Mouse (Mus musculus) neural tube, embryonic 13.5 days (tissue): ENCODE results near the gene Chek2. TPM values are rescaled to one million over a fixed set of nuclear protein-coding genes. Genes with fewer than 3 reads are reported as not detected.
"Not testable (repeated sequence)": the region's sequence is repeated elsewhere in the genome, so short reads cannot be mapped to it uniquely, and the experiment has no call there.

ENCODE experiments used
- ATAC-seq: fragments of 200-750 bp; cut with Nextera tagmentation; 2 replicates; pipeline ENCODE4 v1.8.0; 2017; ENCODE audit warnings: low read depth, mild to moderate bottlenecking, moderate TSS enrichment, moderate library complexity
- H3K27ac ChIP-seq: fragments of 300-500 bp; sonication (generic); replicated peaks from 2 replicates; pipeline ENCODE4 v1.5.1; 2015; ENCODE audit warnings: moderate library complexity, mild to moderate bottlenecking, inconsistent platforms
- H3K27me3 ChIP-seq: fragments of 300-500 bp; sonication (generic); 2 replicates; pipeline ENCODE4 v1.6.1; 2015; ENCODE audit warnings: mild to moderate bottlenecking, inconsistent platforms
- H3K36me3 ChIP-seq: fragments of 300-500 bp; sonication (generic); 2 replicates; pipeline ENCODE4 v1.6.1; 2015; ENCODE audit warnings: mild to moderate bottlenecking, inconsistent platforms
- H3K4me1 ChIP-seq: fragments of 300-500 bp; sonication (generic); replicated peaks from 2 replicates; pipeline ENCODE4 v1.6.1; 2015; ENCODE audit warnings: inconsistent platforms
- H3K4me2 ChIP-seq: fragments of 300-500 bp; sonication (generic); 2 replicates; pipeline ENCODE4 v1.6.1; 2015; ENCODE audit warnings: inconsistent platforms, mild to moderate bottlenecking, moderate library complexity
- H3K4me3 ChIP-seq: fragments of 300-500 bp; sonication (generic); 2 replicates; pipeline ENCODE4 v1.5.1; 2015; ENCODE audit warnings: mild to moderate bottlenecking, inconsistent platforms
- H3K9ac ChIP-seq: fragments of 300-500 bp; sonication (generic); 2 replicates; pipeline ENCODE4 v1.6.1; 2015; ENCODE audit warnings: moderate library complexity, mild to moderate bottlenecking, inconsistent platforms
- H3K9me3 ChIP-seq: fragments of 300-500 bp; sonication (generic); 2 replicates; pipeline ENCODE4 v1.6.1; 2016; ENCODE audit warnings: inconsistent platforms
- WGBS: fragments of 180-500 bp; shearing (Covaris S2); methylation state at CpG from one replicate; pipeline ENCODE4 v1.1.7; 2015; 5-methylcytosine and 5-hydroxymethylcytosine counted together
- polyA plus RNA-seq: library from polyadenylated mRNA; unstranded; fragments of >200 nt; fragmentation: Nextera tagmentation; extraction: Ambion mirVana; gene quantifications from 2 replicates; pipeline ENCODE4 v1.2.1, GENCODE M21; 2015

The Chek2 gene
- polyA plus RNA-seq, 1 experiment from 2014 or later = 5.4 TPM

- Histone ChIP-seq H3K4me2 (peak overlapping the region; percentile 100), H3K9me3 (no peaks in the 10 kb centered on the region), H3K4me3 (peak overlapping the region; percentile 93), H3K27me3 (no peaks in the 10 kb centered on the region; the same call in 1 of the 2 replicates), H3K27ac (peak overlapping the region; percentile 87), H3K9ac (peak overlapping the region; percentile 97), H3K4me1 (peaks cover 50% of the 10 kb centered on the region), H3K36me3 (peaks cover 16% of the 10 kb centered on the region; the same call in 1 of the 2 replicates)
- 2% methylated on average over 27 of the region's 27 CpGs for WGBS
- ATAC-seq = no peak
Observed at GRCm38 (mm10) chr5:110808821-110809666, 30.7 kb upstream of the Chek2 start.

GRCm38 (mm10) chr5:110809667-110810325 lies 30.0 kb upstream of the Chek2 start, which contains the start of gene Ulk1:
Ulk1 (minus strand) TSS chr5:110810097.
- WGBS = under 1% methylated on average over 77 of the region's 80 CpGs
- ATAC-seq = peak; percentile 95
- peak within 1 kb of the TSS; percentile 87 for H3K27ac ChIP-seq

GRCm38 (mm10) chr5:110824421-110824820 lies 15.4 kb upstream of the Chek2 start:
- no peak overlapping the region for H3K27ac ChIP-seq
- ATAC-seq = no peak
- no peaks in the 10 kb centered on the region for H3K4me1 ChIP-seq
- no peak overlapping the region for H3K4me3 ChIP-seq
- H3K9me3 ChIP-seq = no peaks in the 10 kb centered on the region
- H3K36me3 ChIP-seq = no peaks in the 10 kb centered on the region
- 91% methylated on average over 4 of the region's 4 CpGs for WGBS
- no peak overlapping the region for H3K9ac ChIP-seq
- no peaks in the 10 kb centered on the region for H3K27me3 ChIP-seq
- H3K4me2 ChIP-seq = no peak overlapping the region

More at GRCm38 (mm10) chr5:110809667-110810325, 30.0 kb upstream of the Chek2 start, which contains the start of gene Ulk1:
- peaks cover 11% of the 10 kb centered on the region; the same call in 1 of the 2 replicates for H3K36me3 ChIP-seq
- peaks cover 45% of the 10 kb centered on the region for H3K4me1 ChIP-seq
- peak within 1 kb of the TSS; percentile 97 for H3K9ac ChIP-seq
- H3K4me3 ChIP-seq = peak within 1 kb of the TSS; percentile 93
- H3K9me3 ChIP-seq = no peaks in the 10 kb centered on the region
- H3K4me2 ChIP-seq = peak within 1 kb of the TSS; percentile 100
- no peaks in the 10 kb centered on the region; the same call in 1 of the 2 replicates for H3K27me3 ChIP-seq

GRCm38 (mm10) chr5:110826781-110827495 lies 12.8 kb upstream of the Chek2 start:
- Histone ChIP-seq H3K9me3 (no peaks in the 10 kb centered on the region), H3K9ac (no peak overlapping the region), H3K4me2 (no peak overlapping the region), H3K27ac (no peak overlapping the region), H3K36me3 (no peaks in the 10 kb centered on the region), H3K4me3 (no peak overlapping the region), H3K27me3 (no peaks in the 10 kb centered on the region), H3K4me1 (no peaks in the 10 kb centered on the region)
- ATAC-seq = no peak
- 85% methylated on average over 8 of the region's 8 CpGs for WGBS

- no peak overlapping the region for H3K9ac ChIP-seq
- H3K4me3 ChIP-seq = no peak overlapping the region
- no peaks in the 10 kb centered on the region for H3K9me3 ChIP-seq
- no peak overlapping the region for H3K4me2 ChIP-seq
- ATAC-seq = no peak
- H3K4me1 ChIP-seq = no peaks in the 10 kb centered on the region
- H3K27me3 ChIP-seq = no peaks in the 10 kb centered on the region
- 90% methylated on average over 5 of the region's 5 CpGs for WGBS
- H3K27ac ChIP-seq = no peak overlapping the region
- H3K36me3 ChIP-seq = no peaks in the 10 kb centered on the region
Observed at GRCm38 (mm10) chr5:110827576-110827975, 12.2 kb upstream of the Chek2 start.

GRCm38 (mm10) chr5:110831036-110831720 lies 8.6 kb upstream of the Chek2 start:
- Histone ChIP-seq H3K4me1 (no peaks in the 10 kb centered on the region), H3K9me3 (no peaks in the 10 kb centered on the region), H3K9ac (no peak overlapping the region), H3K27me3 (no peaks in the 10 kb centered on the region), H3K27ac (no peak overlapping the region), H3K4me2 (no peak overlapping the region), H3K36me3 (no peaks in the 10 kb centered on the region), H3K4me3 (no peak overlapping the region)
- ATAC-seq = no peak
- 95% methylated on average over 5 of the region's 5 CpGs for WGBS

- no peak overlapping the region for H3K4me3 ChIP-seq
- no peak overlapping the region for H3K27ac ChIP-seq
- ATAC-seq = no peak
- no peak overlapping the region for H3K4me2 ChIP-seq
- H3K36me3 ChIP-seq = no peaks in the 10 kb centered on the region
- no peak overlapping the region for H3K9ac ChIP-seq
- peaks cover 16% of the 10 kb centered on the region for H3K4me1 ChIP-seq
- H3K27me3 ChIP-seq = no peaks in the 10 kb centered on the region
- 31% methylated on average over 3 of the region's 3 CpGs for WGBS
- H3K9me3 ChIP-seq = no peaks in the 10 kb centered on the region
Observed at GRCm38 (mm10) chr5:110835959-110836358, 3.8 kb upstream of the Chek2 start.

GRCm38 (mm10) chr5:110838016-110838415 lies 1.8 kb upstream of the Chek2 start:
- not testable (repeated sequence) for H3K9ac ChIP-seq, H3K27ac ChIP-seq, H3K27me3 ChIP-seq, ATAC-seq, H3K4me2 ChIP-seq, H3K4me3 ChIP-seq, H3K9me3 ChIP-seq, H3K36me3 ChIP-seq
- 89% methylated on average over 5 of the region's 5 CpGs for WGBS
- peaks cover 16% of the 10 kb centered on the region for H3K4me1 ChIP-seq

- H3K4me3 ChIP-seq = peak overlapping the region; percentile 60
- H3K36me3 ChIP-seq = no peaks in the 10 kb centered on the region
- peak overlapping the region; percentile 77 for H3K9ac ChIP-seq
- peak; percentile 84; the same call in 1 of the 2 replicates for ATAC-seq
- peaks cover 16% of the 10 kb centered on the region for H3K4me1 ChIP-seq
- peak overlapping the region; percentile 69 for H3K4me2 ChIP-seq
- WGBS = 7% methylated on average over 28 of the region's 28 CpGs
- no peaks in the 10 kb centered on the region for H3K9me3 ChIP-seq
- H3K27me3 ChIP-seq = no peaks in the 10 kb centered on the region
- peak overlapping the region; percentile 79 for H3K27ac ChIP-seq
Observed at GRCm38 (mm10) chr5:110839038-110839677, 621 bp upstream of the Chek2 start.

- peaks cover 16% of the 10 kb centered on the region for H3K4me1 ChIP-seq
- peak overlapping the region; percentile 60 for H3K4me3 ChIP-seq
- no peaks in the 10 kb centered on the region for H3K9me3 ChIP-seq
- ATAC-seq = no peak; the same call in 1 of the 2 replicates
- peak overlapping the region; percentile 74 for H3K4me2 ChIP-seq
- no peaks in the 10 kb centered on the region for H3K27me3 ChIP-seq
- 14% methylated on average over 4 of the region's 4 CpGs for WGBS
- H3K27ac ChIP-seq = 0 out of 2 replicates have a peak overlapping the region, but pooled peaks have one; percentile 28
- no peaks in the 10 kb centered on the region; the same call in 1 of the 2 replicates for H3K36me3 ChIP-seq
- H3K9ac ChIP-seq = peak overlapping the region; percentile 64
Observed at GRCm38 (mm10) chr5:110840465-110840864, 686 bp downstream of the Chek2 start.
